Mouse (Mus musculus): ENCODE measurements around the gene B4galnt1. TPM values are rescaled to one million over a fixed set of nuclear protein-coding genes. Genes with fewer than 3 reads are reported as not detected.

Gene B4galnt1
- total RNA-seq (2021): 1 to 10 TPM; 1.8 to 2.0 TPM
- 4.0 and 9.5 TPM in 2 replicates for polyA plus RNA-seq (2012; rRNA removed)
- long read RNA-seq, transcript B4galnt1-201 (11 exons, 2,395 nt): major isoform, 5 of 9 reads
- long read RNA-seq, partial matches to known transcripts: 3 of 9 reads
- long read RNA-seq, other reads (novel, unspliced or antisense): 1 of 9 reads

DNA sequence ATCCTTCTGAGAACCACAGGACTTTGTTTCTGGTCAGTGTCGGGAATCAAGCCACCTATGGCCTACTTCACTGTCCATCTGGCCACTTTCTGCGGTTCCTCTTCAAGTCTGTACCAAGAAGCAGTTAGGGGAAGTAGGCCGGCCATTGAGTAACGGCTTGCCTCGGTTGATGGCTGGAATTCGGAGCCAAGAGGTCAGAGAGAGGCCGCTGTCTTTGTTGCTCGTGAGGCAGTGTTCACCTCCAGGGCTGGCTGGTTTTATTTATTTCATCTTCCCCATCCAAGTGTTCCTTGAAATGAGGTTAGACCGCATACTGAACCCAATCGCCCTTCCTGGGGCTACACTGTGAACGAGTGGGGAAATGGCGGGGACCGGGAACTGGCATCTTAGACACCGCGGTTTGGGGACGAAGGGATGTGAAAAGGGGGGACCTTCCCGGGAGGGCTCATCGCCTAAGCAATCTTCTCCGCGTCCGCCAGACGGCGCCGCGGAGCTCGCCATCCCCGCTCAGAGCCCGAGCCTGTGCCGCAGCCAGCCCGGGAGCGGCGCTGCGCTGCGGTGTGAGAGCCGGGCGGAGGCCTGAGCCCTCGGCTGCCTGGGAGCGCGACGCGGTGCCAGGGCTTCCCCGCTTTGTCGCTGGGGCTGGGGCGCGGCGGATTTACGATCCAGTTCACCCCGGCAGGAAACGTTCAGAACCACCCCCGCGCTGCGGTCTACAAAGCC, at the start of gene B4galnt1:
B4galnt1 (plus strand) TSS at position 595 of the 723 bp plus-strand sequence.
- DNase-seq: peak; percentile 84
- intact Hi-C loops (cut with DNase I): loop anchor here (1.0 to 2.0 kb wide), 2 partner anchors 42 to 65 kb away; no protein-coding TSS in a partner anchor
- Histone ChIP-seq H3K79me2 (replicated peaks; ENCODE audit: control insufficient read depth, insufficient read depth, low read length) (no peaks in the 10 kb centered on the region), H3K36me3 (ENCODE audit: control insufficient read depth, insufficient read depth, low read length) (no peaks in the 10 kb centered on the region), H3K27ac (peak within 1 kb of the TSS; percentile 62), H3K4me3 (peak within 1 kb of the TSS; percentile 62), H3K9ac (ENCODE audit: low read depth, low read length) (peak within 1 kb of the TSS; percentile 76), H3K27me3 (ENCODE audit: control insufficient read depth, insufficient read depth, low read length) (peaks cover 7% of the 10 kb centered on the region; the same call in 1 of the 2 replicates), H3K4me1 (ENCODE audit: control insufficient read depth, insufficient read depth, low read length) (peaks cover 3% of the 10 kb centered on the region; the same call in 1 of the 2 replicates)
- 4% methylated on average over 52 of the region's 52 CpGs for WGBS
- TF ChIP-seq POLR2A (IDR thresholded peaks at IDR 0.05; ENCODE audit: insufficient read depth, low read depth, low read length) (no peak), CTCF (IDR thresholded peaks at IDR 0.05) (no peak; the same call in 1 of the 2 replicates), EP300 (IDR thresholded peaks at IDR 0.05; ENCODE audit: insufficient read depth, low read depth, low read length) (no peak)

DNA sequence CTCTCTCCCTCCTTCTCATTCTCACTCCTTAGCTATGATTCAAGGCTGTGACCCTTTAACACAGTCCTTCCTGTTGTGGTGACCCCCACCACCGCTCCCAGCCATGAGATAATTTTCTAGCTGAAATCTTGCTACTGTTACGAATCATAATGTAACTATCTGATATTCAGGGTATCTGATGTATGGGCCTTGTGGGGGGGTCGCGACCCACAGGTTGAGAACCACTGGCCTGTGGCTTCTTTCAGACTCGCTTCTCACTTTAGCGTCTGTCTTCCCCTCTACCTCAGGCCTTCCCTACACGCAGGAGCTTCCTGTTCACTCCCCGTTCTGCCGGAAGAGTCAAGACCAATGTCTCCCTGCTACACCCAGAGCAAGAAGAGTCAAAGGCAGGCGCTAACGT, 46.6 kb upstream of the B4galnt1 start:
- 91% methylated on average over 11 of the region's 11 CpGs for WGBS
- intact Hi-C loops (cut with DNase I): no loop called here
- H3K4me3 ChIP-seq: no peak overlapping the region
- no peak for DNase-seq
- no peak overlapping the region for H3K9ac ChIP-seq (ENCODE audit: low read depth, low read length)
- H3K4me1 ChIP-seq (ENCODE audit: control insufficient read depth, insufficient read depth, low read length): peaks cover 2% of the 10 kb centered on the region; the same call in 1 of the 2 replicates
- H3K27me3 ChIP-seq (ENCODE audit: control insufficient read depth, insufficient read depth, low read length): no peaks in the 10 kb centered on the region
- no peak overlapping the region for H3K27ac ChIP-seq
- H3K36me3 ChIP-seq (ENCODE audit: control insufficient read depth, insufficient read depth, low read length): no peaks in the 10 kb centered on the region
- H3K79me2 ChIP-seq (replicated peaks; ENCODE audit: control insufficient read depth, insufficient read depth, low read length): no peaks in the 10 kb centered on the region
- TF ChIP-seq EP300 (IDR thresholded peaks at IDR 0.05; ENCODE audit: insufficient read depth, low read depth, low read length) (no peak), POLR2A (IDR thresholded peaks at IDR 0.05; ENCODE audit: insufficient read depth, low read depth, low read length) (no peak), CTCF (IDR thresholded peaks at IDR 0.05) (no peak)

DNA sequence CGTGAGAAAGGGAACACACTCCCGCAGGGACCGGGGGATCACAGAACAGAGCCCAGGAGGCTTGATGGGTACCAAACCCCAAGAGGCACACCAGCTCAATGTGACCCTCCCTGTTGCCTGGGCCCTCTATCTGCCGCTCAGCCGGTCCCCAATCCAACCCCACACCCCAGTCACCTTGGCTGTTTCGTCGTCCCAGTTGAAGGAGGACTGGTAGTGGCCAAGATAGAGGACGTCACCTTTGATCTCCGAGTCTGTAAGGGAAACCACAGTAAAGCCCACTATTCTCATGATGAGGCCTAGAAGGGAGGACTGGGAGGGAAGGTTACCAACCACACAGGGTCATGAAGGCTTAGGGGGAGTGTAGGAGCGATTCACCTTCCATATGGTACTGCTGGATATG, 45.8 kb upstream of the B4galnt1 start:
- no peaks in the 10 kb centered on the region for H3K27me3 ChIP-seq (ENCODE audit: control insufficient read depth, insufficient read depth, low read length)
- H3K4me1 ChIP-seq (ENCODE audit: control insufficient read depth, insufficient read depth, low read length): peaks cover 2% of the 10 kb centered on the region; the same call in 1 of the 2 replicates
- no peak overlapping the region for H3K4me3 ChIP-seq
- H3K27ac ChIP-seq: no peak overlapping the region
- WGBS: 92% methylated on average over 10 of the region's 10 CpGs
- intact Hi-C loops (cut with DNase I): no loop called here
- no peak for DNase-seq
- no peaks in the 10 kb centered on the region for H3K36me3 ChIP-seq (ENCODE audit: control insufficient read depth, insufficient read depth, low read length)
- H3K79me2 ChIP-seq (replicated peaks; ENCODE audit: control insufficient read depth, insufficient read depth, low read length): no peaks in the 10 kb centered on the region
- TF ChIP-seq POLR2A (IDR thresholded peaks at IDR 0.05; ENCODE audit: insufficient read depth, low read depth, low read length) (no peak), CTCF (IDR thresholded peaks at IDR 0.05) (no peak), EP300 (IDR thresholded peaks at IDR 0.05; ENCODE audit: insufficient read depth, low read depth, low read length) (no peak)
- no peak overlapping the region for H3K9ac ChIP-seq (ENCODE audit: low read depth, low read length)

DNA sequence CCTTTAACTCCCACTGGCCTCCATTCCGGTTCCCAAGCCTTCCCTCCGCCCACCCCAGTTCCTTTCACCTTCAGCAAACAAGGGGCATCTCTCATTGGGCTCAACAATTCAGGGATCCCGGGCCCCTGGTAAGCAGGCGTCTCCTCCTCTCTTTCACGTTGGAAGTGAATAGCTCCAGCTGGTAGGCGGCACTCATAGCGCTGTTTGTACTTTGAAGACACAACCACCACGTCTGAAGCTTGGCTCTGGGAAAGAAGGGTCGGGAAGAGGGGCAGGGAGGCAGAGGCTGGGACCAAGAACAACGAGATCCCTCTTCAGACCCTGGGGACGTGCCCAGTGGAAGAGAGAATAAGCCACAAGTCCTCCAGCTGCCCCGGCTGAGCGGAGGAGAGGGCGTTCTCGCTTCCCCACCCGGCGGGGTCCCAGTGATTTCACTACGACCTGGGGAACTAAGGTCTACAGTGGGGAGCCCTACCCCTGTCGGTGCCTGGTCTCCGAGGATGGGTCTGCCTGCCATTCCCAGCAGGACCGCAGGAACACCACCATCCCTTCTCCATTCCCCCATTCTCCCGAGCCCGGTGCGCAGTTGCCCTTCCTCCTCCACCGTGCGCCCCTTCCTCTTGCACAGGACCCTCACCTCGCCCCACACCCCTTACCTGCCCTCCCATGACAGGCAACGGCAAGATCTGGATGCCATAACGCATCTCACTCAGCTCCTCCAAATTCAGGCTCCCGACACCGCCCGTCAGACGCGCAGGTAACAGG, 44.5 kb upstream of the B4galnt1 start:
- no peak for TF ChIP-seq CTCF (IDR thresholded peaks at IDR 0.05)
- TF ChIP-seq EP300 (IDR thresholded peaks at IDR 0.05; ENCODE audit: insufficient read depth, low read depth, low read length): no peak
- no peak for TF ChIP-seq POLR2A (IDR thresholded peaks at IDR 0.05; ENCODE audit: insufficient read depth, low read depth, low read length)
- Histone ChIP-seq H3K4me3 (peak overlapping the region; percentile 94), H3K9ac (ENCODE audit: low read depth, low read length) (peak overlapping the region; percentile 73), H3K4me1 (ENCODE audit: control insufficient read depth, insufficient read depth, low read length) (peaks cover 2% of the 10 kb centered on the region; the same call in 1 of the 2 replicates), H3K27ac (peak overlapping the region; percentile 24), H3K79me2 (replicated peaks; ENCODE audit: control insufficient read depth, insufficient read depth, low read length) (no peaks in the 10 kb centered on the region), H3K36me3 (ENCODE audit: control insufficient read depth, insufficient read depth, low read length) (no peaks in the 10 kb centered on the region), H3K27me3 (ENCODE audit: control insufficient read depth, insufficient read depth, low read length) (no peaks in the 10 kb centered on the region)
- intact Hi-C loops (cut with DNase I): loop anchor here (5.0 kb wide), 1 partner anchor 192 kb away; the partner anchor contains the start of gene Mars
- 2% methylated on average over 34 of the region's 34 CpGs for WGBS
- DNase-seq: no peak

DNA sequence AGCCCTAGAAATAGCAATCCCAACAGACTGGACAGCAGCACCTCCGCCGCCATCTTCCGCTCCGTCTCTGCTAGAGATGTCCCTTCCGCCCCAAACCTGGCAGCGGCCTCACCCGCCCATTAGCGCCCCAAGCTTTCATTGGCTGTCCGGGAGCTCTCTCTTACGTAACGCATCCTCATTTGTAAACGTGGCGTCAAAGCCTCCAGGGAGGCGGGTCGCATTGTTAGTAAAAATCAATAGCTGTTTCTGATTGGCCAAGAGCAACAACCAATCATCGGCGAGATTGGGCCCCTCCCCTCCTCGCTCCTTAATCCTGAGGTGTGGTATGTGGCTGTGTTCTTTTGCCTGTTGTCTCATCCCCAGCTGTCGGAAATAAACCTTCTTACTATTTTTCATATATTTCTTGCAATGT, 44.0 kb upstream of the B4galnt1 start, which contains the start of gene Os9:
Os9 (minus strand) TSS at position 66 of the 412 bp plus-strand sequence.
- Histone ChIP-seq H3K27me3 (ENCODE audit: control insufficient read depth, insufficient read depth, low read length) (no peaks in the 10 kb centered on the region), H3K36me3 (ENCODE audit: control insufficient read depth, insufficient read depth, low read length) (no peaks in the 10 kb centered on the region), H3K4me1 (ENCODE audit: control insufficient read depth, insufficient read depth, low read length) (peaks cover 2% of the 10 kb centered on the region; the same call in 1 of the 2 replicates), H3K79me2 (replicated peaks; ENCODE audit: control insufficient read depth, insufficient read depth, low read length) (no peaks in the 10 kb centered on the region), H3K9ac (ENCODE audit: low read depth, low read length) (peak within 1 kb of the TSS; percentile 73), H3K27ac (peak within 1 kb of the TSS; percentile 24), H3K4me3 (peak within 1 kb of the TSS; percentile 94)
- DNase-seq: peak; percentile 95 to 97
- under 1% methylated on average over 19 of the region's 19 CpGs for WGBS
- TF ChIP-seq POLR2A (IDR thresholded peaks at IDR 0.05; ENCODE audit: insufficient read depth, low read depth, low read length) (peak; percentile 94), EP300 (IDR thresholded peaks at IDR 0.05; ENCODE audit: insufficient read depth, low read depth, low read length) (peak; percentile 77; the same call in 1 of the 2 replicates), CTCF (IDR thresholded peaks at IDR 0.05) (0 out of 2 replicates have a peak, but pooled peaks have one; percentile 18)
- intact Hi-C loops (cut with DNase I): loop anchor here (5.0 kb wide), 1 partner anchor 191 kb away; the partner anchor contains the start of gene Mars
